Mouse (Mus musculus) c-Kit-positive CD71-positive TER-119-positive erythroid progenitor cells, embryonic 14.5 days (primary cell): ENCODE data around the gene 2310022A10Rik.
"Not testable (repeated sequence)": the region's sequence is repeated elsewhere in the genome, so short reads cannot be mapped to it uniquely, and the experiment has no call there.

Source experiments
- DNase-seq: peaks from one replicate; pipeline ENCODE4 v3.0.0-alpha.2; 2013; ENCODE audit warnings: low spot score

Gene 2310022A10Rik

GRCm38 (mm10) chr7:27612940-27613339 is 59.9 kb downstream of the 2310022A10Rik start:
- DNase-seq: no peak

DNA sequence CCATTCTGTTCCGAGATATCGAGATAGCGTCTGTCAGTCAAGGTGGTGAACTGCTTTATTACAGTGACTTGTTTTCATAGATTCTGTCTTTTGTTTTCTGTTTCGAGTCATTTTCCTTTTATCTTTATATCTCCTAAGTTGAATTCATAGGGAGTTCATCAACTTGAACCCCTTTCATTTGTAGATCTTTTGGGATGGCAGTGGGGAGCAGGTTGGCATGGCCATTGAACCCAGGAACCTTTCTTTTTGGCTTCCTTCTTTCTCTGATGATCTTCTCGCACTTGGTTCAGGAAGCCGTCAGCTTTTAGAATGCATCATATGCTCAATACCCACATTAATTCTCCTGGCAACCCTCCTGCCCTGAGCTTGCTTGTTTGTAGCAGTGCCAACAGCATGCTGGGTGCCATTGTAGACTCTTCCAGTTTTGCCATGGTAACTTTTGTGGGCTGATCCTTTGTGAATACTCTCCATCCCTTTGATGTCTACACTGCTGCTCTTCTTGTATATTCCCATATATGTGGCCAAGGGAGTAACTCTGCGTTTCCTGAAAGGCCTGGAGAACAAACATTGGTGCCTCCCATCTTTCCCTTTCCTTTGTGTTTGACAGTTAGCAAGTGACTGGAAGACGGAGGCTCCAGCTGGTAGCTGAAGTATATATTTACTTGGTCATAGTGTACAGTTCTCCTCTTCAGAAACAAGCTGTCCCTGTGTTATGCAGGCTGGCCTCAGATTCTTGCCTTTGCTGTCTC is 60.9 kb downstream of the 2310022A10Rik start:
- no peak for DNase-seq

DNA sequence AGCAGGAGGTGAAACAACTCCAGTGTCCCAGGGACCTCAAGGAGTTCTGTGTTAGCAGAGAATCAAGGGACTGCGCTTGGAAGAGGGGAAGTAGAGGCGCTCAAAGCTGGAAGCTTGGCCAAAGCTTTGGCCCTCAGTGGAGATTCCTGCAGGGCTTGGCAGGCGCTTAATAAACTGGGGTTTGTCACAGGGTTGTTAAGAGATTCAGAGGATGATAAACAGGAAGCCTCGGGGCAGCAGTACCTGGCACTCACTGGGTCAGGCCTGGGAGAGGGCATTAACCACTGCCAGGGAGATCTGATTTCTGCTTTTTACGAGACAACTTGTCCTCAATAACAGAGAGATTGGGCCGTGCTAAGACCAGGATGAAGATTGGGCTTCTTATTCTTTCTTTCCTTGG is 68.0 kb downstream of the 2310022A10Rik start:
- DNase-seq: no peak

GRCm38 (mm10) chr7:27622234-27622633 is 69.2 kb downstream of the 2310022A10Rik start:
- DNase-seq: no peak

DNA sequence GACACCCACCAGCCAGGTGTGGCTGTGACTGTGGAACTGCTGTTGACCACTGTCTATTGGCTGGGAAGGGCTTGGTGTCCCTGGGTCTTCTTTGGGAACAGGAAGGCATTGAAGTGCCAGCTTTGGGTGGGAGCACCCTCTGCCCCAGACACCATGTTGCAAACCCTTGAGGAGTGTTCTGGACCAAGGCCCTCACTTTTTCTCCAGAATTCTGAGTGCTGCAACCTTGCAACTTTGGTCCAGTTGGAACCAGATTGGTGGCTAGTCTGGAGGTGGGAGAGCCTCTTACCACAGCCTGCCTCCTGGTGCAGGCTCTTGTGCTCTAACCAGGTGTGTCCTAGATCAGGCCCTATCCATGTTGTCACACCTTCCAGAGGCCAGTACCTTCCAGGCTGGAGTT is 71.9 kb downstream of the 2310022A10Rik start:
- no peak for DNase-seq

DNA sequence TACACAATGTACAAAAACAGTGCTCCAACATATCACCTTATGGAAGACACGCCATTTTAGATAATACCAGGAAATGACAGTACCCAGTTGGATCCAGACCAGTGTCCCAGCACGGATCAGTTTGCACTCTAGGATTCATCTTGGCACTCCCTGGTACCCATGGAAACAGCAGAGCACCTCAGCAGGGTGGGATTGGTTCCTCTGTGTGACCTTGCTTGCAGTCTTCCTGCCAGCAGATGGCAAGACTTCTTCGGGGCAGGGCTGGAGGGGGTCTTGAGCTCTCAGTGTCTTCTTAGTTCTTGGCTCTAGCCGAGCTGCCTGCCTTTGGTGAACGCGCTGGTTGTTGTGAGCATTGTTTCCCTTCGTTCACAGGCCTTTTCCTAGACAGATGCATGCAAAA is 74.7 kb downstream of the 2310022A10Rik start:
- no peak for DNase-seq

- DNase-seq: no peak
Observed at GRCm38 (mm10) chr7:27628190-27628589, 75.2 kb downstream of the 2310022A10Rik start.

GRCm38 (mm10) chr7:27628816-27629215 is 75.8 kb downstream of the 2310022A10Rik start:
- not testable (repeated sequence) for DNase-seq

- no peak for DNase-seq
Observed at GRCm38 (mm10) chr7:27631439-27631838, 78.4 kb downstream of the 2310022A10Rik start.
